Mouse (Mus musculus) cerebellum, postnatal 14 days (tissue): ENCODE data around the gene Gm11437.

ENCODE experiments used
- DNase-seq, 2 experiments: peaks; one replicate each; pipeline ENCODE4 v3.0.0; 2021; ENCODE audit warnings: mixed read lengths in 2 of 2

The Gm11437 gene

DNA sequence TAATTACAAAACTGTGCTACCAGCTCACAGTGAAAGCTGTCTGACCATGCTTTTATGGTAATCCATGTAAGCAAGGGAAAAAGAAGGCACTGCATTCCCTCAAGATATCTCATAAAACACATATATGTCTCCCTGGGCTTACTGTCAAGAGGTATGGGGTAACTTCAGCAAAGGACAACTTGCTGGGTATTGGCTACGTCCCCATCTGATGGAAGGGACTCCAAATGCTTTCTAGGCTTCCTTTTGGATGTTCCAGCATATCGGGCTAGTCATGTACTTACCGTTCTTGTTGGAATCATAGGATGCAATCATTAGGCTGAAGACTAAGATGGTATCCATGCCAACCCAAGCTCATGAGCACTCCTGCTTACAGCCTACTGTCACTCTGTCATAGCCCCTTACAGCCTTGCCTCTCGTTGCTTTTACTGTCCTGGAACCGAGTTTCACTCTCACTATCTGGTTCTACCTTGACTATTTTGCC is at the start of gene Gm11437:
TSS of gene Gm11437 (minus strand) at position 431 of the 481 bp plus-strand sequence.
- DNase-seq: no peak

- no peak for DNase-seq
Measured at GRCm38 (mm10) chr11:84210876-84211275, 43.6 kb upstream of the Gm11437 start.

GRCm38 (mm10) chr11:84205776-84206175 is 38.5 kb upstream of the Gm11437 start:
- DNase-seq: no peak

DNA sequence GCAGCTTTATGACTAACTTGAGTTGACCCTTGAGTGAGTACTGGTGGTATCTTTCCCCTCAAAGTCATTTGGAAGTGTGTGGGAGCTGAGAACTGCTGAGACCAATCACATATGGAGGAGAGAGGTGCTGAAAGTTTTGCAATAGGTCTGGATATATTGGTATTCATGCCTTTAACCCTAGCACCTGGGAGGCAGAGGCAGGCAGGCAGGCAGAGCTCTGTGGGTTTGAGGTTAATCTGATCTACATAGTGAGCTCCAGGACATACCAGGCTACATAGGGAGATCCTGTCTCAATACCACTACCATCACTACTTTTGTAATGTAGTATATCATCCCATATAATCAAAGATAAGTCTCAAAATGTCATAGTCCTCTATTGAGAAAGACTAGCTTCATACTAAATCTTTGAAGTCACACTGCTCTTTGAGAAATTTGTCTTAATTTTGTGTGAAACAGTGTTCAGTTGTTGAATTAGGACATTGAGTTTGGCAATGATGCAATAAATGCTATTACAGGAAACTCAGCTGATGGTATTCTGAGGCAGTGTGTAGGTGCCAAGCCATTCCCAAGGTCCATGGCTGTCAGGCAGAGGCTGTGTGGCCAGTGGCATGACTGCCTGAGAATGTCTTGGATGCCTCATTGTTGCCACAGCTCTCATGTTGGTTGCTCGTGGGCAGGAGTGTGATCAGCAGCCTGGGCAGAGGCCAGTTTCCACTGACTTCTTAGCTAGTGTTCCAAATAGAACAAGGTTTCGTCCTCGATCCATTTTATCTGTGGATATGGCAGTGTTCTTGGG is 30.5 kb upstream of the Gm11437 start:
- no peak for DNase-seq

GRCm38 (mm10) chr11:84194751-84195150 is 27.5 kb upstream of the Gm11437 start:
- no peak for DNase-seq

DNA sequence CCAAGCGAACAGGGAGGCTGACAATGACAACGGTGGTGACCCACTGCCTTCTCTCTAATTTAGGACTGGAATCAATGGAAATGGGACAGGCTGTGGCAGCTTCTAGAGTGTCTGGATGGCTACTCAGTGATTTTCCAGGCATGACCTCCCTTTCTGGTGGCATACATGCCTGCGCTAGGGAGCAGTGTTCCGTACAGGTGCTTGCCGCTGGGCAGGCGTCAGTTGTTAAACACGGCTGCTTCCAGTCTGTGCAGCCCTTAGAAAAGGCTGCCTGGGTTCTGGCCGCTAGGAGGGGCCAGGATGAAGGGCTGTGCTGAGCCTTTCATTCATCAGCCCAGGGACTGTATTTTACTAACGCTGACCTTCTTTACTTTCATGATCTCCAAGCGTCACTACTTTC is 26.0 kb upstream of the Gm11437 start:
- DNase-seq: no peak

GRCm38 (mm10) chr11:84190581-84191233 is 23.4 kb upstream of the Gm11437 start:
- no peak for DNase-seq

DNA sequence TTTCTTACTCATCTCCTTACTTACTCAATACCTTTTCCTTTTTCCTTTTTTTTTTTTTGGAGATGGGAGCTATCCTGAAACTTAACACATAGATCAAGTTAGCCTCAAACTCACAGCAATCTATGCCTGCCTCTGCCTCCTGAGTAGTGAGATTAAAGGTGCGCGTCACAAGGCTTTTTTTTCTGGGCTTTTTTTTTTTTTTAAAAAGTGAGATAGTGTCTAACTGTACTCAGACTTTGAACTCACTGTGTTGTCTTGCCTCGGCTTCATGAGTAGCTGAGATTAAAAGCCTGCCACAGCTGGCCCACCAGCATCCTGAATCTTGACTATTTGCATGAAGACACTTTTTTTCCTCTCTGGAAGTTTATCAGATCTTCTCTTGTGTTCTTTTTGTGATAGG is 21.3 kb upstream of the Gm11437 start:
- no peak for DNase-seq

GRCm38 (mm10) chr11:84181286-84181685 is 14.0 kb upstream of the Gm11437 start:
- DNase-seq: no peak

- peak; percentile 70 to 71 for DNase-seq
Measured at GRCm38 (mm10) chr11:84179954-84180598, 12.8 kb upstream of the Gm11437 start.

- peak; percentile 97 to 98 for DNase-seq
Measured at GRCm38 (mm10) chr11:84179226-84179953, 12.1 kb upstream of the Gm11437 start.

DNA sequence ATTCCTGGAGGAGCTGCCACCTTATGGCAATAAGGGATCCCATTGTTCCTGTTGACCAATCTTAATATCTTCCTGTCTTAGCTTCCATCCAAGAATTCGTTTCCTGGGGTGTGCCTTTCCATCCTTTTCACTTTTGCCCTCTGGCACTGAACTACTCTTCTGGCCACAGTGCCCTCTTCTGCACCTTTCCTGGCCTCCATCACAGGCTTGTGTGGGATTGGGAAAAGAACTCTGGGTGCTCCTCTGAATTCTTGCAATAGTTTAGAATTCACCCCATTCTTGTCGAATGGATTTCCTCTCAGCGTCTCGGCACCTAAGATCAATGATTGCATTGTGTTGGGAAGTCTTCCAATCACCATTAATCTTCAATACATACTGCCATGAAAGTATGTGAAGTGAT is 11.3 kb upstream of the Gm11437 start:
- no peak for DNase-seq

- DNase-seq: no peak
Measured at GRCm38 (mm10) chr11:84172539-84173435, 5.5 kb upstream of the Gm11437 start.

DNA sequence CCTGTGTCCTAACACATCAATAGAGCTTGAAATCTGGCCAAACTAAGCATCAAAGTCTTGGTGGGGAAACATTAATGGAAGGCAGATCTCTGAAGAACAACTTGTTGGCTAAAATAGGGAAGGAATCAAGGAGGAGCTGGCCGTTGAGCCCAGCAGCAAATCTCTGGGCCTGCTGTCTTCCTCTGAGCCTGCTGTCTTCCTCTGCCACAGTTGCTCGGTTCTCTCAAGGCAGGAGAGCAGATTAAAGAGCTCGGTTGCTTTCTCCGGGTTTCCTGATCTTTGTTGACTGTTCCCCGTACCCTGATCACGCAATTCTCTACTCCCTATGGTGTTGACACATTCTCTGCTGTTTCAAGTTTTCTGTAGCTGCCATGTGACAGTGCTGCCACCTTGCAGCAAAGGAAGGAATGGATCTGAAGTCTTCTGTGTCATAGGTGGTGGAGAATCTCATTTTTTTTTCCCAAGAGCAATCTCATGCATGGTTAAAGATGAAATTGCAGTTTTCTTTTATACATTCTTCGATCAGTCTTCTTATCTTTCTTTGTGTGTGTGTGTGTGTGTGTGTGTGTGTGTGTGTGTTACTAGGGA is 1.5 kb upstream of the Gm11437 start:
- peak; percentile 47 to 54 for DNase-seq

DNA sequence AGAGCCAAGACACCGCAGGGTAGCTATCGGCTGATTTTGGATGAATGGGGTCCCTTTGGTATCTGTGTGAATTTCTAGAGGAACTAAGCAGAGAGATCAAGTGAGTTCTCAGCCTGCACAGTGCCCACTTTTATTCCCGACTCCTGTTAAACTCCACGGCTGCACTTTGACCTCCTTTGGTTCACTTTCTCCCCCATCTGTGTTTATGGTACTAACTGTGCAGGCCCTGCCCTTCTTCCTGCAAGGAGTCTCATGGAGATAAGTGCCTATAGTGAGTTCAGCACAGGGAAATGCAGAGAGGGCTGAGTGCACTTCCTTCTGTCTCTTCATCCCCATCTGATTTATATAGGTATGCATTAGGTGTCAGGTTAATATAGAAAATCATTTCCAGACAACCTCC is 2.7 kb downstream of the Gm11437 start:
- DNase-seq: no peak

GRCm38 (mm10) chr11:84164123-84164522 is 3.2 kb downstream of the Gm11437 start:
- DNase-seq: no peak

DNA sequence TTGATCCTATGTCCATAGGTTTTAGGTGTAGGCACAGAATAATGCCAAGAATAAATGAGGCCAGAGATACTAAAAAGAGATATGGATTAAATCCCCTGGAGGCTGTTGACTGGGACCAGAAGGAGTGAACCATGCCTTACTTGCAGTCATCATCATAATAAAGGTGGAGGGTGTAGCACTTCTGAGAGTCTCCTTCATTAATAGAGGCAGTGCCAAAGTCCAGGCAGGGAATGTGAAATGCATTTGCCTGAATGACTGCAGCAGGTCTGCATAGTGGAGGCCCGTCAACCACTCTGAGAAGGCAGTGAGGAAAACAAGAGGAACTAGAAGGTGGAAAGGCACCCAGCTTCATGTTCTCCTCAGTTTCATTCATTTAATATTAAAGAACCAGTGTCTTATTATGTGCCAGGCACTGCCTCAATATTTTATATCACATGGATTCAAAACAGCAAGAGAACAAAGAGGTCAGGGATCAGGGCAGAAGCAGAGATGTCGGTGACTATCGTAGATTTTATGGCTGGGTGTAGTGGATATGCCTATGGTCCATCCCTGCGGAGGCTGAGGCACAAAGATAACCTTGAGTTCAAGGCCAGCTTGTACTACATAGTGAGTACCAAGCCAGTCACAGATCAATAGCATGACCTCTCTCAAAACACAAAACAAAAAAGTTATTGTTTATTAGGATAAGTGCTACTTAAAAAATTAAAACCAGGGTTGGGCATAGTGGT is 10.6 kb downstream of the Gm11437 start:
- no peak for DNase-seq

- DNase-seq: peak in 1 of 2 experiments; percentile 19
Measured at GRCm38 (mm10) chr11:84150884-84151283, 16.4 kb downstream of the Gm11437 start.

GRCm38 (mm10) chr11:84146081-84146480 is 21.2 kb downstream of the Gm11437 start:
- no peak for DNase-seq

DNA sequence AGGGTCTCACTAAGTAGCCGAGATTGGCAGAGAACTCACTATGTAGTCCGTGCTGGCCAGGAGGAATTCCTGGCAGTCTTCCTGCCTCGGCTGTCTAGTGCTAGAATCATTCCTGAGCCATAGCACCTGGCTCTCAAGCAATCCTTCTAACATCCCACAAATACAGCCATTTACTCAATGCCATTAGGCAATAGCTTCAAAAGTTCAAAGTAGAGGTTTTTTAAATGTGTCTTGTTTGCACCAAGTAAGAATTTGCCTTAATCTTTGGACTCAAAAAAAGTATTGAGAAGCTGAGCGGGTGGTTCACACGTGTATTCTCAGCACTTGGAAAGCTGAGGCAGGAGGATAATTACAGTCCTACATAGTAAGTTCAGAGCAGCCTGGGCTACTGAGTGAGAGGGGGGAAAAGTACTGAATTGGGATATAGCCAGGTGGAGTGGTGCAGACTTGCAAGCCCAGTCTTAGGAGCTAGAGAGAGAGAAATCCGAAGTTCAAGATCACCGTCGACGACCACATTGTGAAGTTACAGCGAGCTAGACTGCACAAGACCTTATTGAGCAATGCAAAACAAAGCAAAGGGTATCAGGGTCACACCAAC is 22.0 kb downstream of the Gm11437 start:
- no peak for DNase-seq
